Mouse (Mus musculus) forebrain, embryonic 16.5 days (tissue): Measurements from ENCODE around the gene Rxfp4. TPM values are rescaled to one million over a fixed set of nuclear protein-coding genes. Genes with fewer than 3 reads are reported as not detected.
"Not testable (repeated sequence)": the region's sequence is repeated elsewhere in the genome, so short reads cannot be mapped to it uniquely, and the experiment has no call there.

Experiments used
- ATAC-seq: fragments of 200-750 bp; cut with Nextera tagmentation; 2 replicates; pipeline ENCODE4 v1.8.0; 2017; ENCODE audit warnings: mild to moderate bottlenecking, moderate library complexity
- H3K27ac ChIP-seq: fragments of 300-500 bp; sonication (generic); 2 replicates; pipeline ENCODE4 v1.5.1; 2014; ENCODE audit warnings: low read length, control low read depth
- H3K27me3 ChIP-seq: fragments of 300-500 bp; sonication (generic); replicated peaks from 2 replicates; pipeline ENCODE4 v1.6.1; 2014; ENCODE audit warnings: low read length; ENCODE audit not compliant: control insufficient read depth, insufficient read depth
- H3K36me3 ChIP-seq: fragments of 300-500 bp; sonication (generic); 2 replicates; pipeline ENCODE4 v1.6.1; 2014; ENCODE audit not compliant: control insufficient read depth, insufficient read depth
- H3K4me1 ChIP-seq: fragments of 300-500 bp; sonication (generic); replicated peaks from 2 replicates; pipeline ENCODE4 v1.6.1; 2014; ENCODE audit warnings: low read length; ENCODE audit not compliant: control insufficient read depth, insufficient read depth
- H3K4me2 ChIP-seq: fragments of 300-500 bp; sonication (generic); 2 replicates; pipeline ENCODE4 v1.6.1; 2014; ENCODE audit warnings: mild to moderate bottlenecking, low read length, control low read depth
- H3K4me3 ChIP-seq: fragments of 300-500 bp; sonication (generic); replicated peaks from 2 replicates; pipeline ENCODE4 v1.5.1; 2014; ENCODE audit warnings: mild to moderate bottlenecking, low read length, control low read depth
- H3K9ac ChIP-seq: fragments of 300-500 bp; sonication (generic); replicated peaks from 2 replicates; pipeline ENCODE4 v1.6.1; 2014; ENCODE audit warnings: low read depth, low read length, control low read depth
- H3K9me3 ChIP-seq: fragments of 300-500 bp; sonication (generic); 2 replicates; pipeline ENCODE4 v1.6.1; 2016; ENCODE audit warnings: low read length; ENCODE audit not compliant: control insufficient read depth
- WGBS: fragments of 180-500 bp; shearing (Covaris S2); extraction: QIAGEN DNeasy Blood & Tissue Kit; methylation state at CpG from one replicate; pipeline ENCODE4 v1.1.7; 2014; 5-methylcytosine and 5-hydroxymethylcytosine counted together
- polyA plus RNA-seq: library from polyadenylated mRNA; unstranded; fragments of >200 nt; fragmentation: Nextera tagmentation; extraction: Ambion mirVana; gene quantifications from 2 replicates; pipeline ENCODE4 v1.2.1, GENCODE M21; 2015

Rxfp4 gene
- polyA plus RNA-seq, 1 experiment from 2014 or later = not detected

GRCm38 (mm10) chr3:88607065-88607757 is 45.7 kb downstream of the Rxfp4 start:
- peaks cover 7% of the 10 kb centered on the region for H3K4me1 ChIP-seq
- peak overlapping the region; percentile 29 for H3K4me3 ChIP-seq
- WGBS = under 1% methylated on average over 20 of the region's 20 CpGs
- H3K27ac ChIP-seq = no peak overlapping the region
- no peaks in the 10 kb centered on the region for H3K36me3 ChIP-seq
- ATAC-seq = peak; percentile 91
- peak overlapping the region; percentile 51 for H3K4me2 ChIP-seq
- H3K9me3 ChIP-seq = no peaks in the 10 kb centered on the region
- H3K27me3 ChIP-seq = no peaks in the 10 kb centered on the region
- H3K9ac ChIP-seq = peak overlapping the region; percentile 40

- H3K4me1 ChIP-seq, H3K27ac ChIP-seq, H3K4me3 ChIP-seq, H3K36me3 ChIP-seq, H3K9me3 ChIP-seq, H3K9ac ChIP-seq, H3K27me3 ChIP-seq, H3K4me2 ChIP-seq, ATAC-seq: not testable (repeated sequence)
- 91% methylated on average over 2 of the region's 2 CpGs for WGBS
Measured at GRCm38 (mm10) chr3:88605666-88606065, 47.3 kb downstream of the Rxfp4 start, which contains the start of gene Arhgef2. TSS of gene Arhgef2 (plus strand) at chr3:88605966.

- no peak for ATAC-seq
- no peak overlapping the region for H3K4me3 ChIP-seq
Measured at GRCm38 (mm10) chr3:88604863-88605262, 48.1 kb downstream of the Rxfp4 start.

GRCm38 (mm10) chr3:88603714-88604161 is 49.2 kb downstream of the Rxfp4 start:
- Histone ChIP-seq H3K4me3 (no peak overlapping the region), H3K4me1 (peaks cover 7% of the 10 kb centered on the region), H3K4me2 (no peak overlapping the region), H3K36me3 (no peaks in the 10 kb centered on the region), H3K9me3 (no peaks in the 10 kb centered on the region), H3K27ac (no peak overlapping the region), H3K9ac (no peak overlapping the region), H3K27me3 (no peaks in the 10 kb centered on the region)
- ATAC-seq = no peak
- 30% methylated on average over 6 of the region's 6 CpGs for WGBS

More at GRCm38 (mm10) chr3:88604863-88605262, 48.1 kb downstream of the Rxfp4 start:
- H3K27ac ChIP-seq = no peak overlapping the region
- no peaks in the 10 kb centered on the region for H3K27me3 ChIP-seq
- peaks cover 7% of the 10 kb centered on the region for H3K4me1 ChIP-seq
- H3K4me2 ChIP-seq = no peak overlapping the region
- no peak overlapping the region for H3K9ac ChIP-seq
- H3K9me3 ChIP-seq = no peaks in the 10 kb centered on the region
- no peaks in the 10 kb centered on the region for H3K36me3 ChIP-seq
- 90% methylated on average over 7 of the region's 7 CpGs for WGBS

- Histone ChIP-seq H3K27me3 (no peaks in the 10 kb centered on the region), H3K9ac (no peak overlapping the region), H3K27ac (no peak overlapping the region), H3K4me2 (no peak overlapping the region), H3K9me3 (no peaks in the 10 kb centered on the region), H3K4me1 (peaks cover 3% of the 10 kb centered on the region; the same call in 1 of the 2 replicates), H3K4me3 (no peak overlapping the region), H3K36me3 (no peaks in the 10 kb centered on the region)
- no peak for ATAC-seq
- whole genome bisulfite sequencing = 70% methylated on average over 4 of the region's 4 CpGs
Measured at GRCm38 (mm10) chr3:88602466-88602865, 50.5 kb downstream of the Rxfp4 start.

Other genes starting within 250 kb of the Rxfp4 start
- 45.1 and 45.5 TPM in 2 replicates for gene Pmf1, start 242.8 kb downstream of the Rxfp4 start, polyA plus RNA-seq
- gene Slc25a44, start 228.0 kb downstream of the Rxfp4 start, polyA plus RNA-seq = 36.2 and 37.1 TPM in 2 replicates
- 16.5 and 25.8 TPM in 2 replicates for gene Sema4a, start 192.0 kb downstream of the Rxfp4 start, polyA plus RNA-seq
- 26.9 and 30.9 TPM in 2 replicates for gene Lmna, start 143.2 kb downstream of the Rxfp4 start, polyA plus RNA-seq
- gene Mex3a, start 120.7 kb downstream of the Rxfp4 start, polyA plus RNA-seq = 46.1 and 47.8 TPM in 2 replicates
- not detected in 2 replicates for gene Rab25, start 104.8 kb downstream of the Rxfp4 start, polyA plus RNA-seq
- gene Lamtor2, start 100.1 kb downstream of the Rxfp4 start, polyA plus RNA-seq = 149 and 193 TPM in 2 replicates
- 43.5 and 46.0 TPM in 2 replicates for gene Ubqln4, start 99.4 kb downstream of the Rxfp4 start, polyA plus RNA-seq
- 132 and 140 TPM in 2 replicates for gene Ssr2, start 77.3 kb downstream of the Rxfp4 start, polyA plus RNA-seq
- gene Arhgef2, start 47.2 kb downstream of the Rxfp4 start, polyA plus RNA-seq = 166 and 210 TPM in 2 replicates
- gene Khdc4, start 32.7 kb upstream of the Rxfp4 start, polyA plus RNA-seq = 107 and 109 TPM in 2 replicates
- 43.2 and 52.6 TPM in 2 replicates for gene Rit1, start 63.7 kb upstream of the Rxfp4 start, polyA plus RNA-seq
- 231 and 248 TPM in 2 replicates for gene Syt11, start 122.0 kb upstream of the Rxfp4 start, polyA plus RNA-seq
- 13.6 and 17.3 TPM in 2 replicates for gene Gon4l, start 182.1 kb upstream of the Rxfp4 start, polyA plus RNA-seq